Mouse (Mus musculus): ENCODE results near the gene Vmn2r80.

- TF ChIP-seq GATA1 (IDR thresholded peaks at IDR 0.05; ENCODE audit: borderline replicate concordance, low read length): no peak
- TF ChIP-seq FLI1 (IDR thresholded peaks at IDR 0.05; ENCODE audit: low read length): no peak
These were observed 73.0 kb downstream of the Vmn2r80 start for GRCm38 (mm10) chr10:79221606-79222005.

Measured in megakaryocyte, embryonic 14.5 days (primary cell).